Mouse (Mus musculus) forebrain, postnatal 0 days (tissue): ENCODE measurements around the gene Mif. TPM values are rescaled to one million over a fixed set of nuclear protein-coding genes. Genes with fewer than 3 reads are reported as not detected.

ENCODE experiments used
- ATAC-seq: fragments of 200-750 bp; cut with Nextera tagmentation; 2 replicates; pipeline ENCODE4 v1.8.0; 2017; ENCODE audit warnings: mild to moderate bottlenecking, moderate library complexity
- DNase-seq: peaks from one replicate; pipeline ENCODE4 v3.0.0-alpha.2; 2015
- H3K27ac ChIP-seq: fragments of 300-500 bp; sonication (generic); 2 replicates; pipeline ENCODE4 v1.5.1; 2014; ENCODE audit warnings: low read depth, mild to moderate bottlenecking, antibody characterized with exemption, low read length, moderate library complexity, mixed read lengths
- H3K27me3 ChIP-seq: fragments of 300-500 bp; sonication (generic); 2 replicates; pipeline ENCODE4 v1.6.1; 2014; ENCODE audit warnings: mild to moderate bottlenecking, low read length, mixed read lengths; ENCODE audit not compliant: insufficient read depth
- H3K36me3 ChIP-seq: fragments of 300-500 bp; sonication (generic); 2 replicates; pipeline ENCODE4 v1.6.1; 2014; ENCODE audit warnings: mild to moderate bottlenecking, moderate library complexity; ENCODE audit not compliant: insufficient read depth
- H3K4me1 ChIP-seq: fragments of 300-500 bp; sonication (generic); 2 replicates; pipeline ENCODE4 v1.6.1; 2014; ENCODE audit warnings: antibody characterized with exemption; ENCODE audit not compliant: insufficient read depth
- H3K4me2 ChIP-seq: fragments of 300-500 bp; sonication (generic); 2 replicates; pipeline ENCODE4 v1.6.1; 2014; ENCODE audit warnings: low read depth, mild to moderate bottlenecking, moderate library complexity
- H3K4me3 ChIP-seq: fragments of 300-500 bp; sonication (generic); 2 replicates; pipeline ENCODE4 v1.5.1; 2014; ENCODE audit warnings: low read depth, low read length, mixed read lengths
- H3K9ac ChIP-seq: fragments of 300-500 bp; sonication (generic); 2 replicates; pipeline ENCODE4 v1.6.1; 2014; ENCODE audit warnings: mild to moderate bottlenecking
- H3K9me3 ChIP-seq: fragments of 300-500 bp; sonication (generic); 2 replicates; pipeline ENCODE4 v1.6.1; 2016; ENCODE audit warnings: low read length
- CTCF ChIP-seq: sonication (generic); IDR thresholded peaks from 2 replicates; pipeline ENCODE4 v1.5.1; 2016; ENCODE audit warnings: antibody characterized with exemption, control low read depth, low read depth
- WGBS: fragments of 180-500 bp; shearing (Covaris S2); extraction: QIAGEN DNeasy Blood & Tissue Kit; methylation state at CpG from one replicate; pipeline ENCODE4 v1.1.7; 2014; 5-methylcytosine and 5-hydroxymethylcytosine counted together
- polyA plus RNA-seq: library from polyadenylated mRNA; unstranded; fragments of >200 nt; fragmentation: Nextera tagmentation; extraction: Ambion mirVana; gene quantifications from 2 replicates; pipeline ENCODE4 v1.2.1, GENCODE M21; 2015
- total RNA-seq: library from RNA; depleted of rRNA; stranded (reverse); fragments of >200 nt; gene quantifications from 2 replicates; pipeline ENCODE4 v1.2.3, GENCODE M21; 2014; rRNA removed

Mif gene
- total and polyA plus RNA-seq, 2 experiments from 2014 or later = 704 to 2,127 TPM

- ATAC-seq (no peak), DNase-seq (no peak)
- no peak within 1 kb of the TSS for H3K4me2 ChIP-seq
- no peaks in the 10 kb centered on the region for H3K4me1 ChIP-seq
- H3K9me3 ChIP-seq = no peaks in the 10 kb centered on the region
- H3K9ac ChIP-seq = no peak within 1 kb of the TSS
- no peaks in the 10 kb centered on the region for H3K27me3 ChIP-seq
- H3K4me3 ChIP-seq = no peak within 1 kb of the TSS
- no peaks in the 10 kb centered on the region for H3K36me3 ChIP-seq
- no peak for TF ChIP-seq CTCF
- no peak within 1 kb of the TSS for H3K27ac ChIP-seq
- WGBS = 100% methylated on average over 2 of the region's 2 CpGs
Measured at GRCm38 (mm10) chr10:75822443-75822842, 37.6 kb downstream of the Mif start, which contains the start of gene Gstt4. Gene Gstt4 (minus strand): TSS chr10:75822543.

- TF ChIP-seq CTCF = no peak
- Histone ChIP-seq H3K9me3 (no peaks in the 10 kb centered on the region), H3K36me3 (no peaks in the 10 kb centered on the region), H3K4me1 (no peaks in the 10 kb centered on the region), H3K4me2 (no peak overlapping the region), H3K27ac (no peak overlapping the region), H3K27me3 (no peaks in the 10 kb centered on the region), H3K4me3 (no peak overlapping the region), H3K9ac (no peak overlapping the region)
- DNase-seq = no peak
- 83% methylated on average over 5 of the region's 5 CpGs for WGBS
- ATAC-seq = no peak
Measured at GRCm38 (mm10) chr10:75819882-75820281, 40.2 kb downstream of the Mif start.

- WGBS = 67% methylated on average over 10 of the region's 10 CpGs
- Histone ChIP-seq H3K36me3 (no peaks in the 10 kb centered on the region), H3K4me1 (no peaks in the 10 kb centered on the region), H3K9me3 (no peaks in the 10 kb centered on the region), H3K4me3 (no peak overlapping the region), H3K4me2 (no peak overlapping the region), H3K9ac (no peak overlapping the region), H3K27me3 (no peaks in the 10 kb centered on the region), H3K27ac (no peak overlapping the region)
- no peak for TF ChIP-seq CTCF
- DNase-seq (no peak), ATAC-seq (no peak)
Measured at GRCm38 (mm10) chr10:75818641-75819040, 41.4 kb downstream of the Mif start.

Other genes starting within 250 kb of the Mif start
- gene Susd2, start 216.2 kb downstream of the Mif start, total RNA-seq = 2.2 and 2.6 TPM in 2 replicates
- 2.2 TPM in 2 replicates for gene Susd2, start 216.2 kb downstream of the Mif start, polyA plus RNA-seq
- 67.0 and 85.5 TPM in 2 replicates for gene Cabin1, start 95.9 kb downstream of the Mif start, total RNA-seq
- 19.8 and 28.0 TPM in 2 replicates for gene Cabin1, start 95.9 kb downstream of the Mif start, polyA plus RNA-seq
- 33.3 and 39.7 TPM in 2 replicates for gene Ddt, start 86.8 kb downstream of the Mif start, total RNA-seq
- gene Ddt, start 86.8 kb downstream of the Mif start, polyA plus RNA-seq = 78.2 and 79.4 TPM in 2 replicates
- gene Gm20441, start 79.3 kb downstream of the Mif start, total RNA-seq = not detected in 2 replicates
- gene Gm20441, start 79.3 kb downstream of the Mif start, polyA plus RNA-seq = not detected in 2 replicates
- gene Gstt3, start 78.8 kb downstream of the Mif start, total RNA-seq = 1.7 and 2.3 TPM in 2 replicates
- 1.8 and 2.2 TPM in 2 replicates for gene Gstt3, start 78.8 kb downstream of the Mif start, polyA plus RNA-seq
- gene Gstt1, start 61.7 kb downstream of the Mif start, total RNA-seq = 19.2 and 22.8 TPM in 2 replicates
- 18.6 and 21.3 TPM in 2 replicates for gene Gstt1, start 61.7 kb downstream of the Mif start, polyA plus RNA-seq
- gene Gstt4, start 37.7 kb downstream of the Mif start, total RNA-seq = not detected in 2 replicates
- not detected in 2 replicates for gene Gstt4, start 37.7 kb downstream of the Mif start, polyA plus RNA-seq
- gene Gstt2, start 22.8 kb downstream of the Mif start, total RNA-seq = 4.5 and 5.1 TPM in 2 replicates
- gene Gstt2, start 22.8 kb downstream of the Mif start, polyA plus RNA-seq = 7.4 and 7.8 TPM in 2 replicates
- gene Derl3, start 33.2 kb upstream of the Mif start, total RNA-seq = 2.1 and 4.7 TPM in 2 replicates
- gene Derl3, start 33.2 kb upstream of the Mif start, polyA plus RNA-seq = 1.4 and 1.7 TPM in 2 replicates
- 155 and 173 TPM in 2 replicates for gene Smarcb1, start 61.4 kb upstream of the Mif start, total RNA-seq
- gene Smarcb1, start 61.4 kb upstream of the Mif start, polyA plus RNA-seq = 239 and 246 TPM in 2 replicates
- gene Chchd10, start 72.9 kb upstream of the Mif start, total RNA-seq = 69.9 and 93.0 TPM in 2 replicates
- gene Chchd10, start 72.9 kb upstream of the Mif start, polyA plus RNA-seq = 97.1 and 121 TPM in 2 replicates
- 11.7 and 13.5 TPM in 2 replicates for gene Mmp11, start 76.3 kb upstream of the Mif start, total RNA-seq
- gene Mmp11, start 76.3 kb upstream of the Mif start, polyA plus RNA-seq = 14.3 and 16.5 TPM in 2 replicates
- 0.95 and 2.8 TPM in 2 replicates for gene Gm867, start 80.4 kb upstream of the Mif start, total RNA-seq
- gene Gm867, start 80.4 kb upstream of the Mif start, polyA plus RNA-seq = 0.97 and 1.0 TPM in 2 replicates
- gene Vpreb3, start 82.8 kb upstream of the Mif start, total RNA-seq = not detected in 2 replicates
- 0.45 and 1.4 TPM in 2 replicates for gene Vpreb3, start 82.8 kb upstream of the Mif start, polyA plus RNA-seq
- not detected in 2 replicates for gene Gm5134, start 94.3 kb upstream of the Mif start, total RNA-seq
- not detected in 2 replicates for gene Gm5134, start 94.3 kb upstream of the Mif start, polyA plus RNA-seq
- 5.8 and 7.9 TPM in 2 replicates for gene Zfp280b, start 172.4 kb upstream of the Mif start, total RNA-seq
- gene Zfp280b, start 172.4 kb upstream of the Mif start, polyA plus RNA-seq = 7.7 and 9.0 TPM in 2 replicates